Mouse (Mus musculus): Measurements from ENCODE around the gene Arhgap31.
A peak's percentile ranks its signal among the peaks of the same experiment; 100 is the strongest.

Arhgap31 gene

GRCm38 (mm10) chr16:38648783-38649430 lies 64.2 kb downstream of the Arhgap31 start:
- no peak for DNase-seq

GRCm38 (mm10) chr16:38648155-38648554 lies 64.9 kb downstream of the Arhgap31 start:
- no peak for DNase-seq

GRCm38 (mm10) chr16:38644455-38644854 lies 68.6 kb downstream of the Arhgap31 start:
- no peak for DNase-seq

- DNase-seq = no peak
Measured at GRCm38 (mm10) chr16:38637085-38637484, 76.0 kb downstream of the Arhgap31 start.

- DNase-seq = no peak
Measured at GRCm38 (mm10) chr16:38636682-38637081, 76.4 kb downstream of the Arhgap31 start.

GRCm38 (mm10) chr16:38635833-38636390 lies 77.2 kb downstream of the Arhgap31 start:
- no peak for DNase-seq

GRCm38 (mm10) chr16:38632147-38632546 lies 80.9 kb downstream of the Arhgap31 start:
- DNase-seq = peak; percentile 32

- DNase-seq = no peak
Measured at GRCm38 (mm10) chr16:38625811-38626369, 87.2 kb downstream of the Arhgap31 start.

- DNase-seq = no peak
Measured at GRCm38 (mm10) chr16:38625411-38625810, 87.7 kb downstream of the Arhgap31 start.

GRCm38 (mm10) chr16:38624303-38624702 lies 88.8 kb downstream of the Arhgap31 start:
- DNase-seq = no peak

GRCm38 (mm10) chr16:38622283-38622682 lies 90.8 kb downstream of the Arhgap31 start:
- DNase-seq = peak; percentile 63

- no peak for DNase-seq
Measured at GRCm38 (mm10) chr16:38620696-38621450, 92.2 kb downstream of the Arhgap31 start.

GRCm38 (mm10) chr16:38619054-38619453 lies 94.0 kb downstream of the Arhgap31 start:
- DNase-seq = peak; percentile 82

- no peak for DNase-seq
Measured at GRCm38 (mm10) chr16:38617977-38618376, 95.1 kb downstream of the Arhgap31 start.

- DNase-seq = peak; percentile 44
Measured at GRCm38 (mm10) chr16:38613646-38614045, 99.4 kb downstream of the Arhgap31 start.

GRCm38 (mm10) chr16:38612646-38613045 lies 100.4 kb downstream of the Arhgap31 start:
- DNase-seq = no peak

- DNase-seq = no peak
Measured at GRCm38 (mm10) chr16:38609092-38609491, 104.0 kb downstream of the Arhgap31 start.

GRCm38 (mm10) chr16:38608687-38609086 lies 104.4 kb downstream of the Arhgap31 start:
- no peak for DNase-seq

- no peak for DNase-seq
Measured at GRCm38 (mm10) chr16:38606509-38606908, 106.6 kb downstream of the Arhgap31 start.

- peak; percentile 41 for DNase-seq
Measured at GRCm38 (mm10) chr16:38602989-38603804, 109.9 kb downstream of the Arhgap31 start.

- DNase-seq = no peak
Measured at GRCm38 (mm10) chr16:38598986-38599680, 113.9 kb downstream of the Arhgap31 start.

- no peak for DNase-seq
Measured at GRCm38 (mm10) chr16:38596651-38597050, 116.4 kb downstream of the Arhgap31 start.

Measured in retina, postnatal 1 day (tissue).